Mouse (Mus musculus) stomach, embryonic 16.5 days (tissue): ENCODE results near the gene Capn11. TPM values are rescaled to one million over a fixed set of nuclear protein-coding genes. Genes with fewer than 3 reads are reported as not detected.
A peak's percentile ranks its signal among the peaks of the same experiment; 100 is the strongest.

Source experiments
- ATAC-seq: fragments of 200-750 bp; cut with Nextera tagmentation; 2 replicates; pipeline ENCODE4 v1.8.0; 2017; ENCODE audit warnings: moderate number of reproducible peaks, moderate TSS enrichment; ENCODE audit not compliant: insufficient read depth, low FRiP score
- H3K27ac ChIP-seq: fragments of 300-500 bp; sonication (generic); 2 replicates; pipeline ENCODE4 v1.5.1; 2014; ENCODE audit warnings: low read length
- H3K27me3 ChIP-seq: fragments of 300-500 bp; sonication (generic); 2 replicates; pipeline ENCODE4 v1.6.1; 2014; ENCODE audit warnings: low read length, control low read depth, mixed read lengths; ENCODE audit not compliant: control insufficient read depth, insufficient read depth
- H3K36me3 ChIP-seq: fragments of 300-500 bp; sonication (generic); 2 replicates; pipeline ENCODE4 v1.6.1; 2014; ENCODE audit warnings: low read length; ENCODE audit not compliant: control insufficient read depth, insufficient read depth
- H3K4me1 ChIP-seq: fragments of 300-500 bp; sonication (generic); 2 replicates; pipeline ENCODE4 v1.6.1; 2014; ENCODE audit warnings: low read length, control low read depth, mixed read lengths; ENCODE audit not compliant: control insufficient read depth, insufficient read depth
- H3K4me2 ChIP-seq: fragments of 300-500 bp; sonication (generic); 2 replicates; pipeline ENCODE4 v1.6.1; 2014; ENCODE audit warnings: low read depth, low read length, mixed read lengths
- H3K4me3 ChIP-seq: fragments of 300-500 bp; sonication (generic); replicated peaks from 2 replicates; pipeline ENCODE4 v1.5.1; 2014; ENCODE audit warnings: mild to moderate bottlenecking, low read length
- H3K9ac ChIP-seq: fragments of 300-500 bp; sonication (generic); 2 replicates; pipeline ENCODE4 v1.6.1; 2014; ENCODE audit warnings: low read length
- H3K9me3 ChIP-seq: fragments of 300-500 bp; sonication (generic); replicated peaks from 2 replicates; pipeline ENCODE4 v1.6.1; 2016; ENCODE audit warnings: low read length, control low read depth; ENCODE audit not compliant: control insufficient read depth
- WGBS: fragments of 180-500 bp; shearing (Covaris S2); extraction: QIAGEN DNeasy Blood & Tissue Kit; methylation state at CpG from one replicate; pipeline ENCODE4 v1.1.7; 2014; 5-methylcytosine and 5-hydroxymethylcytosine counted together
- polyA plus RNA-seq: library from polyadenylated mRNA; unstranded; fragments of >200 nt; fragmentation: Nextera tagmentation; extraction: Ambion mirVana; gene quantifications from 2 replicates; pipeline ENCODE4 v1.2.1, GENCODE M21; 2015

The Capn11 gene
- polyA plus RNA-seq, 1 experiment from 2014 or later = 0.45 TPM

DNA sequence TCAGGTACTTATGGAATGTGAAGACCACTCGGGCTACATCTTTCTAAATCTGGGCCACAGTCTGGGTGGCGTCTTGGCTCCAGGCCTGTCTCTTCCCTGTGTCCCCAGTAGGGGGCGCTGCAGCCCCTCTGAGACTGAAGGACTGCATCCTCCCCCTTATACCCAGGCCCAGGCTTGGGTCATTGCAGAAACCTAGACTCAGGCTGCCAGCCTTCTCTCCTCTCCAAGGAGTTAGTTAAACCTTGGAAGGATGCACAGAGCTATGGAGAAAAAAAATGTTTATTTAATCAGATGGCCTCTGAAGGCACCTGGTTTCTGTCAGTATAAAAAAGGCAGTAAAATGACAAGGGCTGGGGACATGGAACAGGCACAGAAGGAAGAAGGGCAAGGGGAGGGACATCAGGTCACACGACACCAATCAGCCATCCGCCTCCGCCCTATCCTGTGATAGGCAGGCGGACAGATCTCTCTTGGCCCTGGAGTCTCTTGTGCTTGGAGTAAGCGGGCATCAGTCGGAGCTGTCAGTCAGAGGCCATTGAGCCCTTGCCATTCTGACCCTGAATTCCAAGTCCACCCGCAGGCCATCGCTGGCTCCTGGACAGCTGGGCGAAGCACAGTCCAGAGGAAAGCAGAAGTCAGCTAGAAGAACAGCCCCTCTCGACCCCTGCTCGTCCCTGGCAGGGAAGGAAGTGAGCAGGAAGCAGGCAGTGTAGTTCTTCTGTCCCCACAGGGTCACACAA, 74.0 kb downstream of the Capn11 start:
- WGBS = 37% methylated on average over 14 of the region's 14 CpGs
- Histone ChIP-seq H3K27ac (peak overlapping the region; percentile 90), H3K9ac (peak overlapping the region; percentile 61), H3K4me2 (peak overlapping the region; percentile 32; the same call in 1 of the 2 replicates), H3K36me3 (peaks cover 7% of the 10 kb centered on the region; the same call in 1 of the 2 replicates), H3K4me3 (no peak overlapping the region), H3K9me3 (no peaks in the 10 kb centered on the region), H3K4me1 (peaks cover 28% of the 10 kb centered on the region), H3K27me3 (no peaks in the 10 kb centered on the region)
- peak; percentile 60 for ATAC-seq

DNA sequence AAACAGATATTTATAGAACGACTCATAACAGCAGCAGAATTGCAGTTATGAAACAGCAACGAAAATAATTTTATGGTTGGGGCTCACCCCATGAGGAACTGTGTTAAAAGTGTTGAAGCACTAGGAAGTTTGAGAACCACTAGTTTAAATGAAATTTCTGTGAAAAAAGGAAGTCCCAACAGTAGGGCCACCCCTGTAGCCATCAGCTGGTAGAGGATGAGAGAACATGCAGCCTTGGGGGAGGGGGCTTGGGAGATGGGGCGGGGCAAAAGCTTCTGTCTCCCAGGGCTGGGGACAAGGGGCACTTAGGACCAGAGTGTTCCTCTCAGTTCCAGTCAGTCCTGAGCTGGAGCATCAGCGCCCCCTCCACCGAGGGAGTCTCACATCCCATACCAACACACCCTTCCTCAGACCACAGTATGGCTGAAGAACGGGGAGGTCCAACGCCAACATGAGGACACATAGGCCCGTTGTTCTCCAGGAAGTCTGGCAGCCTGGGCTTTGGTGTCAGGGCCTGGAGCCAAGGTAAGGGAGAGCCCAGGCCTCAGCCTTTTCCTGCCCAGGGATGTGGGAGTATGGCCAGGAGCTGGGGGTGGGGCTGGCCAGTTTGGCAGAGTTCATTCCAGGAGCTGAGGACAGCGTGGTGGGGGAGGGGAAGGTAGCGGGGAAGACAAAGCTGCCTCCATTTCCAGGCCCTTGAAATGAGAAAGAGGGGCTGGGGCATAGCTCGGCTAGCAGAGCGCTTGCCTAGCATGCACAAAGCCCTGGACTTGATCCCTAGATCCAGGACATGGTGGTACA, 74.8 kb downstream of the Capn11 start:
- H3K9ac ChIP-seq = peak overlapping the region; percentile 61
- WGBS = 40% methylated on average over 12 of the region's 12 CpGs
- H3K4me2 ChIP-seq = peak overlapping the region; percentile 32; the same call in 1 of the 2 replicates

GRCm38 (mm10) chr17:45582715-45583355, 76.3 kb downstream of the Capn11 start:
- Histone ChIP-seq H3K4me2 (no peak overlapping the region), H3K4me1 (peaks cover 28% of the 10 kb centered on the region), H3K9ac (no peak overlapping the region), H3K9me3 (no peaks in the 10 kb centered on the region), H3K36me3 (peaks cover 7% of the 10 kb centered on the region; the same call in 1 of the 2 replicates), H3K4me3 (no peak overlapping the region), H3K27me3 (no peaks in the 10 kb centered on the region), H3K27ac (no peak overlapping the region)
- ATAC-seq = no peak
- WGBS = 53% methylated on average over 6 of the region's 6 CpGs

More for the DNA sequence above, 74.8 kb downstream of the Capn11 start:
- Histone ChIP-seq H3K4me1 (peaks cover 28% of the 10 kb centered on the region), H3K4me3 (no peak overlapping the region), H3K36me3 (peaks cover 7% of the 10 kb centered on the region; the same call in 1 of the 2 replicates), H3K9me3 (no peaks in the 10 kb centered on the region), H3K27ac (peak overlapping the region; percentile 90), H3K27me3 (no peaks in the 10 kb centered on the region)
- ATAC-seq = peak; percentile 53

DNA sequence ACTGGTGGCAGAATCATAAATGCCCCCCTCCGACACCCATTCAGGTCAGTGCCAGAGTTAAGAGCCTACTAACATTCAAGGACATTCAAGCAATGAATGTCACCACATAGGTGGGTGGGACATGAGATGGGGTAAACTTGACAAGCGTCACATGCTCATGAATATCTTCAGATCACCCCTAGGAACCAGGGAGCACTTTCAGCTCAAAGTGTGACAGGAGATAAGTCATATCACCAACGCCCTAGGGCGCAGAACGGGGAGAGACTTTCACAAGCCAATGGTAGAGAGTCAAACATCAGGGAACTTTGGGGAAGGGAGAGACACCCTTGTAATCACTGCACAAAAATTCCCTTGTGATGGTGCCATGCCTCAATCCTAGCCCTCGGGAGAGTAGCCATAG, 76.9 kb downstream of the Capn11 start:
- Histone ChIP-seq H3K4me2 (no peak overlapping the region), H3K9me3 (no peaks in the 10 kb centered on the region), H3K9ac (no peak overlapping the region), H3K4me1 (peaks cover 28% of the 10 kb centered on the region), H3K27me3 (no peaks in the 10 kb centered on the region), H3K36me3 (peaks cover 6% of the 10 kb centered on the region; the same call in 1 of the 2 replicates), H3K4me3 (no peak overlapping the region), H3K27ac (no peak overlapping the region)
- no peak for ATAC-seq
- whole genome bisulfite sequencing = 84% methylated on average over 6 of the region's 6 CpGs

GRCm38 (mm10) chr17:45581567-45581983, 77.5 kb downstream of the Capn11 start:
- WGBS = 2% methylated on average over 2 of the region's 2 CpGs
- H3K27me3 ChIP-seq = no peaks in the 10 kb centered on the region
- no peak overlapping the region for H3K4me3 ChIP-seq
- H3K9ac ChIP-seq = no peak overlapping the region
- H3K9me3 ChIP-seq = no peaks in the 10 kb centered on the region
- H3K4me2 ChIP-seq = peak overlapping the region; percentile 25
- peak overlapping the region; percentile 74 for H3K27ac ChIP-seq
- peaks cover under 1% of the 10 kb centered on the region; the same call in 1 of the 2 replicates for H3K36me3 ChIP-seq
- peaks cover 28% of the 10 kb centered on the region for H3K4me1 ChIP-seq
- ATAC-seq = no peak; the same call in 1 of the 2 replicates

GRCm38 (mm10) chr17:45580958-45581477, 78.1 kb downstream of the Capn11 start:
- Histone ChIP-seq H3K4me1 (peaks cover 27% of the 10 kb centered on the region), H3K27me3 (no peaks in the 10 kb centered on the region), H3K4me3 (no peak overlapping the region), H3K27ac (peak overlapping the region; percentile 74), H3K4me2 (peak overlapping the region; percentile 25), H3K36me3 (no peaks in the 10 kb centered on the region), H3K9me3 (no peaks in the 10 kb centered on the region), H3K9ac (peak overlapping the region; percentile 32; the same call in 1 of the 2 replicates)
- WGBS = 24% methylated on average over 12 of the region's 12 CpGs
- peak; percentile 26; the same call in 1 of the 2 replicates for ATAC-seq

Other genes with a start within 250 kb of the Capn11 start
- gene Cdc5l, start 225.6 kb downstream of the Capn11 start, polyA plus RNA-seq = 51.0 and 54.2 TPM in 2 replicates
- 0.08 and 0.41 TPM in 2 replicates for gene Spats1, start 183.9 kb downstream of the Capn11 start, polyA plus RNA-seq
- 17.0 and 18.6 TPM in 2 replicates for gene Aars2, start 152.5 kb downstream of the Capn11 start, polyA plus RNA-seq
- 0.25 and 0.28 TPM in 2 replicates for gene Tcte1, start 135.9 kb downstream of the Capn11 start, polyA plus RNA-seq
- 2.1 and 2.2 TPM in 2 replicates for gene Tmem151b, start 109.6 kb downstream of the Capn11 start, polyA plus RNA-seq
- 4.2 and 4.4 TPM in 2 replicates for gene Nfkbie, start 103.6 kb downstream of the Capn11 start, polyA plus RNA-seq
- 115 and 117 TPM in 2 replicates for gene Slc35b2, start 95.5 kb downstream of the Capn11 start, polyA plus RNA-seq
- 1,400 and 1,468 TPM in 2 replicates for gene Hsp90ab1, start 86.1 kb downstream of the Capn11 start, polyA plus RNA-seq
- gene Slc29a1, start 59.7 kb downstream of the Capn11 start, polyA plus RNA-seq = 85.3 and 90.0 TPM in 2 replicates
- 0.67 and 3.5 TPM in 2 replicates for gene Mymx, start 57.2 kb downstream of the Capn11 start, polyA plus RNA-seq
- 142 and 152 TPM in 2 replicates for gene Mrpl14, start 27.0 kb upstream of the Capn11 start, polyA plus RNA-seq
- 33.6 and 34.4 TPM in 2 replicates for gene Tmem63b, start 27.6 kb upstream of the Capn11 start, polyA plus RNA-seq
- not detected in 2 replicates for gene 1600014C23Rik, start 74.5 kb upstream of the Capn11 start, polyA plus RNA-seq